In the genomic region with DNA sequence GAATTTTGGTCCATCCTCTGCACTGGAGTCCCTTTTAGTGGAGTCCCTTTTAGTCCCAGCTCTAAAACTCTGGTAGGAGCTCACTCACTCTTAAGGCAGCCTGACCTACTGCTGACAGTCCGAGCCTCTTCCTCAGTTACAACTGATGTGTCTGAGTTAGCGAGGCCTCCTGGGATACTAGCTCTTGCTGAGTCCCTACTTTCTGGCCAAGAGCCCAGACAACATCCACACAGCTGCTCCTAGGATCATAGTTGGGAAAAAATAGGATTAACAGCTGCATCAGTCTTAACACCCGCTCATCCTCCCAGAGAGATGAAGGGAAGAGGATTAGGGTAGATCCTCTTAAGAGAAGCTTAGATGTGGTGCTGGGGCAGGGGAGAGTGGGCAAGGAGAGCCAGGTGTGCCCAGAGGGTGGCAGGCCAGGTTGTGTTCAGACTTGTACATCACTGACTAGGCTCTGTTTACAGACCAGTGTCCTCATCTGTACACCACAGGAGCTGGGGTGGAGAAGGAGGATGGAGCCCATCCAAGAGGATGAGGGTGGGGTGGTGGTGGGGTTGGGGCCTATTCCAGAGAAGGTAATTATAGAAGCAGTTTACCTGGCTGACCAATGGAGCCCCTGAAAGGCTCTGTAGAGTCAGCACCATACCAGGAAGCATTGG, we compare ENCODE assay signal across 10 mouse cellular contexts. TPM values are rescaled to one million over a fixed set of nuclear protein-coding genes. Genes with fewer than 3 reads are reported as not detected.
DNase-seq lines count a peak whose midpoint lies in the region; ATAC-seq and TF ChIP-seq lines count a peak whose summit lies in the region.
"Had no signal": no experiment of that assay in that cellular context is flagged by ENCODE, and none has a peak within 500 bp of the region (broad histone marks: within the 10 kb centered on the region; RNA-seq: fewer than 3 reads in every experiment).

No protein-coding gene starts in this region.

- no peak overlapping the region for H3K27ac ChIP-seq in kidney, adult 2 months (ENCODE audit: insufficient read depth, low read depth, low read length)
- no peak overlapping the region for H3K27ac ChIP-seq in midbrain, postnatal 0 days (ENCODE audit: low read depth, low read length)
- H3K27ac ChIP-seq: lung, embryonic 15.5 days had no signal

- H3K4me1 ChIP-seq in kidney, adult 2 months (ENCODE audit: control insufficient read depth, insufficient read depth, low read length) = no peaks in the 10 kb centered on the region; the same call in 1 of the 2 replicates
- 0 out of 2 replicates have a peak, but pooled peaks cover 9% of the 10 kb centered on the region for H3K4me1 ChIP-seq in midbrain, postnatal 0 days (ENCODE audit: insufficient read depth, low read length)

- no peak overlapping the region for H3K4me3 ChIP-seq in kidney, adult 2 months (ENCODE audit: insufficient read depth, low read depth, low read length)
- no peak overlapping the region for H3K4me3 ChIP-seq in midbrain, postnatal 0 days (ENCODE audit: low read depth, low read length)
- H3K4me3 ChIP-seq: lung, embryonic 15.5 days had no signal

- WGBS in kidney, adult 2 months = 78% methylated on average over 3 of the region's 3 CpGs
- WGBS in midbrain, postnatal 0 days = 35% methylated on average over 3 of the region's 3 CpGs

- DNase-seq in kidney, postnatal 4 days = peak; percentile 34 to 53
- DNase-seq in kidney, adult 2 months = no peak
- DNase-seq in brain, embryonic 14.5 days (ENCODE audit: low read depth) = peak; percentile 59
- DNase-seq in gastrocnemius, postnatal 10 days = peak; percentile 34
- peak; percentile 32 for DNase-seq in midbrain, postnatal 0 days (ENCODE audit: low spot score)
- no peak for DNase-seq in layer of hippocampus, postnatal 36 days
- no peak for DNase-seq in cerebellum, postnatal 36 days
- DNase-seq: cerebellum, adult 9-10 months had no signal

- no peaks in the 10 kb centered on the region for H3K27me3 ChIP-seq in kidney, adult 2 months (replicated peaks; ENCODE audit: control insufficient read depth, insufficient read depth, low read length)
- no peaks in the 10 kb centered on the region for H3K27me3 ChIP-seq in midbrain, postnatal 0 days (ENCODE audit: insufficient read depth, low read length)
- H3K27me3 ChIP-seq: lung, embryonic 15.5 days had no signal

- H3K36me3 ChIP-seq in kidney, adult 2 months (ENCODE audit: control insufficient read depth, insufficient read depth, low read length) = no peaks in the 10 kb centered on the region
- peaks cover 36% of the 10 kb centered on the region for H3K36me3 ChIP-seq in midbrain, postnatal 0 days (ENCODE audit: insufficient read depth, low read length)

- TF ChIP-seq CTCF in kidney, adult 2 months (conservative IDR thresholded peaks at IDR 0.05; ENCODE audit: insufficient read depth, insufficient read length, low read depth, low read length) = no peak
- TF ChIP-seq CTCF in brain, embryonic 14.5 days (IDR thresholded peaks at IDR 0.05; ENCODE audit: borderline replicate concordance, extremely low read depth, insufficient read depth, insufficient read length) = no peak
- no peak for TF ChIP-seq CTCF in midbrain, postnatal 0 days (IDR thresholded peaks at IDR 0.05)

- no peaks in the 10 kb centered on the region for H3K9me3 ChIP-seq in midbrain, postnatal 0 days (ENCODE audit: low read length)
- H3K9me3 ChIP-seq: lung, embryonic 15.5 days had no signal

- no peak for TF ChIP-seq POLR2A in kidney, adult 2 months (IDR thresholded peaks at IDR 0.05; ENCODE audit: low read depth, low read length)
- TF ChIP-seq POLR2A in brain, embryonic 14.5 days (IDR thresholded peaks at IDR 0.05; ENCODE audit: borderline replicate concordance, extremely low read depth, insufficient read depth, insufficient read length, poor library complexity, severe bottlenecking) = no peak

- no peak for ATAC-seq in midbrain, postnatal 0 days (ENCODE audit: low FRiP score)

- no peak overlapping the region for H3K9ac ChIP-seq in midbrain, postnatal 0 days (replicated peaks; ENCODE audit: low read length, poor library complexity, severe bottlenecking)
- H3K9ac ChIP-seq: lung, embryonic 15.5 days had no signal

- no peak overlapping the region for H3K4me2 ChIP-seq in midbrain, postnatal 0 days (ENCODE audit: low read depth, low read length, poor library complexity, severe bottlenecking)
- H3K4me2 ChIP-seq: lung, embryonic 15.5 days had no signal

RNA-seq across cellular contexts. Expression of a gene that starts 6.7 kb away (rescaled TPM):
- 11.9 and 14.3 TPM in 2 replicates for polyA plus RNA-seq in kidney, adult 2 months (2012; rRNA removed)
- 22.3 and 28.1 TPM in 2 replicates for polyA plus RNA-seq in brain, embryonic 14.5 days (2012; rRNA removed)
- 10 to 100 TPM; 16.2 to 20.1 TPM for total RNA-seq in gastrocnemius, postnatal 10 days (2021)
- 32.3 and 33.8 TPM in 2 replicates for total RNA-seq in midbrain, postnatal 0 days (2014; rRNA removed)
- polyA plus RNA-seq in midbrain, postnatal 0 days (2015; fragmentation: Nextera tagmentation; extraction: Ambion mirVana) = 3.8 and 4.2 TPM in 2 replicates
- 10 to 100 TPM; 33.2 to 36.3 TPM for total RNA-seq in layer of hippocampus, postnatal 36 days (2021)

RNA-seq across cellular contexts. Expression of a gene that starts 7.3 kb away (rescaled TPM):
- polyA plus RNA-seq in kidney, adult 2 months (2012; rRNA removed) = 4.2 and 4.3 TPM in 2 replicates
- 21.7 and 31.7 TPM in 2 replicates for polyA plus RNA-seq in brain, embryonic 14.5 days (2012; rRNA removed)
- 1 to 10 TPM; 5.8 to 7.7 TPM for total RNA-seq in gastrocnemius, postnatal 10 days (2021)
- total RNA-seq in midbrain, postnatal 0 days (2014; rRNA removed) = 27.8 and 31.0 TPM in 2 replicates
- polyA plus RNA-seq in midbrain, postnatal 0 days (2015; fragmentation: Nextera tagmentation; extraction: Ambion mirVana) = 26.0 and 29.7 TPM in 2 replicates
- 10 to 100 TPM; 24.5 to 25.5 TPM for total RNA-seq in layer of hippocampus, postnatal 36 days (2021)

RNA-seq across cellular contexts. Expression of a gene that starts 21.5 kb away (rescaled TPM):
- polyA plus RNA-seq in kidney, adult 2 months (2012; rRNA removed) = 5.1 and 7.5 TPM in 2 replicates
- polyA plus RNA-seq in brain, embryonic 14.5 days (2012; rRNA removed) = 2.2 and 3.5 TPM in 2 replicates
- 1 to 10 TPM in 1 of 2 experiments, under 1 TPM in 1; 0.96 to 1.2 TPM for total RNA-seq in gastrocnemius, postnatal 10 days (2021)
- total RNA-seq in midbrain, postnatal 0 days (2014; rRNA removed) = 0.55 and 1.0 TPM in 2 replicates
- polyA plus RNA-seq in midbrain, postnatal 0 days (2015; fragmentation: Nextera tagmentation; extraction: Ambion mirVana) = 0.77 and 0.82 TPM in 2 replicates
- total RNA-seq in layer of hippocampus, postnatal 36 days (2021) = 1 to 10 TPM; 3.7 to 4.0 TPM

RNA-seq across cellular contexts. Expression of a gene that starts 26.0 kb away (rescaled TPM):
- polyA plus RNA-seq in kidney, adult 2 months (2012; rRNA removed) = not detected in 2 replicates
- polyA plus RNA-seq in brain, embryonic 14.5 days (2012; rRNA removed) = not detected in 2 replicates
- not detected for total RNA-seq in gastrocnemius, postnatal 10 days (2021)
- total RNA-seq in midbrain, postnatal 0 days (2014; rRNA removed) = 0.16 TPM in 1 of 2 replicates, not detected in the other
- not detected in 2 replicates for polyA plus RNA-seq in midbrain, postnatal 0 days (2015; fragmentation: Nextera tagmentation; extraction: Ambion mirVana)
- total RNA-seq in layer of hippocampus, postnatal 36 days (2021) = not detected
- polyA plus RNA-seq: heart, embryonic 14.5 days; lung, embryonic 15.5 days had no signal

RNA-seq across cellular contexts. Expression of a gene that starts 26.1 kb away (rescaled TPM):
- 289 and 293 TPM in 2 replicates for polyA plus RNA-seq in kidney, adult 2 months (2012; rRNA removed)
- 68.2 and 78.7 TPM in 2 replicates for polyA plus RNA-seq in brain, embryonic 14.5 days (2012; rRNA removed)
- total RNA-seq in gastrocnemius, postnatal 10 days (2021) = 10 to 100 TPM; 36.8 to 48.9 TPM
- total RNA-seq in midbrain, postnatal 0 days (2014; rRNA removed) = 22.7 and 30.3 TPM in 2 replicates
- polyA plus RNA-seq in midbrain, postnatal 0 days (2015; fragmentation: Nextera tagmentation; extraction: Ambion mirVana) = 61.2 and 62.8 TPM in 2 replicates
- total RNA-seq in layer of hippocampus, postnatal 36 days (2021) = 10 to 100 TPM; 24.0 to 25.0 TPM

Comparison
In these comparisons a context has a peak if more than half of its experiments do, and no peak if none do; other contexts are left out.
1. DNase-seq: peak in kidney, postnatal 4 days (2 of 2), brain, embryonic 14.5 days (single experiment), gastrocnemius, postnatal 10 days (single experiment) and midbrain, postnatal 0 days (single experiment); none in kidney, adult 2 months (single experiment), layer of hippocampus, postnatal 36 days (0 of 2) and cerebellum, postnatal 36 days (0 of 2).